Mouse (Mus musculus) neutrophil, adult 5-6 weeks (primary cell): ENCODE results near the gene Rapgef5. TPM values are rescaled to one million over a fixed set of nuclear protein-coding genes. Genes with fewer than 3 reads are reported as not detected.

Experiments
- ATAC-seq: fragments of 151-379, 151-347 bp; 2 replicates; pipeline ENCODE4 v1.8.0; 2017; ENCODE audit warnings: mild to moderate bottlenecking, moderate TSS enrichment; ENCODE audit not compliant: insufficient number of reproducible peaks, poor library complexity, low FRiP score, severe bottlenecking; ENCODE audit errors: extremely low read depth
- total RNA-seq: library from RNA; stranded (forward); fragments of 200-1000 nt; gene quantifications from 2 replicates; pipeline ENCODE4 v1.2.3, GENCODE M21; 2017

Gene Rapgef5
- 8.1 and 13.7 TPM in 2 replicates for total RNA-seq

- no peak for ATAC-seq
These were observed at the start of gene Rapgef5 for GRCm38 (mm10) chr12:117516179-117516578. Rapgef5 (plus strand) TSS chr12:117516479.

GRCm38 (mm10) chr12:117468329-117468728 is 48.0 kb upstream of the Rapgef5 start:
- ATAC-seq, result no peak

DNA sequence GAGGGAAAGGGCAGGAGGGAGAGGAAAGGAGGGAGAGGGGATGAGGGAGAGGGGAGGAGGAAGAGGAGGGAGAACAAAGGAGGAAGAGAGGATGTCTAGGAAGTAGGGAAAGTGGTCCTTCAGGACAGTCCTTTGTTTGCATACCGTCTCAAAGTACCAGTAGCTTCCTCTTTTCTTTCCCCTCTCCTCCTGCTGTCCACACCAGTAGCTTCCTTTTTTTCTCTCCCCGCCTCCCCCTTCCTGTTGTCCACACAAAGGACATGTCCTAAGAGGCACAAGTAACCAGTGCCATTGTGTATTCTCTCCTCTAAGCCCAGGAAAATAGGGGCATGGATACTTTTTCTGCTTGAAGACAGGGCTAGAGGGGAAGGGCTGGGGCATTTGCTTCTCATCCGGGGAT is 37.3 kb upstream of the Rapgef5 start:
- ATAC-seq, result peak; percentile 82

GRCm38 (mm10) chr12:117479680-117480079 is 36.6 kb upstream of the Rapgef5 start:
- ATAC-seq, result no peak

DNA sequence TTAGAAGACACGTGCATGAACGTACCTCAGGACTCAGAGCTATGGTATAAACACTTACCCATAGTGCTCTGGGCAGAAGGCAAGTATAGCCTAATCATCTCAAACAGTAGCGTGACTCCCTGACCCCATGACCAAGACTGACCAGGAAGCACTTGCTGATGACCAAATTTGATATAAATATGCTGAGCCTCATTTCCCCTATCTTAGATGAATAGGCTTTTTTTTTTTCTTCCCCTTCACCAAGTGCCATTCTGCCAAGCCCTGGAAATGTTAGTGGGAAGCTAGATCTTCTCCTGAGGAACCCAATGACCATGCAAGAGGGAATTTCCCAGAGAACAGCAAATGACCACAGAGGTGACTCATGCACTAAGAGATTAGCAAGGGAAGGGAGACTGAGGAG is 35.3 kb upstream of the Rapgef5 start:
- no peak for ATAC-seq

DNA sequence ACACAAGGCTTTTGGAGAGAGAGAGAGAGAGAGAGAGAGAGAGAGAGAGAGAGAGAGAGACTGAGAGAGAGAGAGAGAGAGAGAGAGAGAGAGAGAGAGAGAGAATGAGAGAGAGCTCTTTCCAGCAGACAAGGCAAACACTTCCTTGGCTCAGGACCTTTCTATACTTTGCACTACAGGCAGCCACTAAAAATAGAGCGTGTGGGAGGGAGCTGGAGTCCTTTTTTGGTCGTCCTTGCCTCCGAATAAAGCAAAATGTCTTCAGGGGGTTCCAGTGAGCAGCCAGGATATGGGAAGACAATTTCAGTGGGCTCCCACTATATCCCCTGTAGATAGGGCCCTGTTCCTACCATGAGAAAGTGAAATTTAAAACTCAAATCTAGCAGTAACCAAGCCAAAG is 33.6 kb upstream of the Rapgef5 start:
- ATAC-seq, result no peak

DNA sequence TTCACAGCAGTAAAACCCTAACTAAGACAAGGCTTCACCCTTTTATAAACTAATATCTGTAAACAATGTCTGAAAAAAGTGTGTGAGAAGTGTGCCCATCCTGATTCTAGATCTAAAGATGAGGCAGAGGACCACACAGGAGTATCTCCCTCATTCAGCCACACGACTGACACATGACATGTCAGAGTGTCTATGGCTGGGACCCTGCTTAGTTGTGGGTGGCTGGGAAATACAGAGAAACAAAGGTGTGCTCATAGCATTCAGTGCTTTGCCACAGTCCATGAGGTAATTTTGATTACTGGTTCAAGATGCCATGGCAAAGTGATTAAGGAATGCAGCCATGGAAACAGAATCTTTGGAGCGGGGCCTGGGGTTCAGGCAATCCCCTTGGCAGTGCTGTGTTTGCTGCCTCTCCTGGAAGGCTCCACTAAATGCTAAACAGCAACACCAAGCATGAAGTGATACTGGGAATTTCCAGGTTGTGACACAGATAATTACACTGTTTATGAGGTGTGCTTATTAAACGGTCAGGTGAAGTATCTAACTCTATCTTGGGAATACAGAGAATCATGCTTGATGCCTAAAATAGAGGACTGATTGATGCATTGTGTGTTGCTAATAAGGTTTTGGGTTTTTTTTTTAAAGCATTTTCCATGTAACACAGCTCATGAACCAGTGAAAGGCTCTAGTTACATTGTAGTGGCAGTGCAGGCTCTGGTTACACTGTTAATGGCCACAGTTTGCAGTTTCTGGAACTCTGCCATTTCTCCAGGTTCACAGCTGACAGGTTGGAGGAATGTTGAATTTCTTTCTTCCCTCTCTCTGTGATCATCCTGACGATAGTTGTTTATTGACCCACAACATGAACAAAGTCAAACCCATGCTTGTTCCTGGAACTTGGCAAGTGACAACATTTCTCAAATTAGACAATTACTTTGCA is 29.9 kb upstream of the Rapgef5 start:
- no peak for ATAC-seq

GRCm38 (mm10) chr12:117496501-117497176 is 19.6 kb upstream of the Rapgef5 start:
- ATAC-seq, result no peak

GRCm38 (mm10) chr12:117497361-117497760 is 18.9 kb upstream of the Rapgef5 start:
- no peak for ATAC-seq

- ATAC-seq, result no peak
These were observed 17.0 kb upstream of the Rapgef5 start for GRCm38 (mm10) chr12:117499242-117499641.

GRCm38 (mm10) chr12:117501180-117501579 is 15.1 kb upstream of the Rapgef5 start:
- ATAC-seq, result no peak

GRCm38 (mm10) chr12:117502834-117503233 is 13.4 kb upstream of the Rapgef5 start:
- no peak for ATAC-seq

DNA sequence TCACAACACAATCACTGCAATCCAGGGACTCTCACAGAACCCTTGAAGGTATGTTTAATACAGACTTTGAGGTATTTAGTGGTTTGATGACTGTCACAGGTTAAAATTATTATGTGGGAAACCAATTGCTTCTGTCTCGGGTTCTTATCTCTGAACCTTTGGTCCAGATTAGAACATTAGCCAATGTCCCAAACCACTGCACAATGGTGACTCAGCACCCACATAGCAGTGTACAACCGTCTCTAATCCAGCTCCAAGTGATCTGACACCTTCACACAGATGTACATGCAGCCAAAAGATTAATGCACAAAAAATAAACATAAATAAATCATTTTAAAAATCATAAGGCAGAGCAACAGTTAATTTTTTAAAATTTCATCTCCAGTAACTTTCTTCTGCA is 11.1 kb upstream of the Rapgef5 start:
- no peak for ATAC-seq

DNA sequence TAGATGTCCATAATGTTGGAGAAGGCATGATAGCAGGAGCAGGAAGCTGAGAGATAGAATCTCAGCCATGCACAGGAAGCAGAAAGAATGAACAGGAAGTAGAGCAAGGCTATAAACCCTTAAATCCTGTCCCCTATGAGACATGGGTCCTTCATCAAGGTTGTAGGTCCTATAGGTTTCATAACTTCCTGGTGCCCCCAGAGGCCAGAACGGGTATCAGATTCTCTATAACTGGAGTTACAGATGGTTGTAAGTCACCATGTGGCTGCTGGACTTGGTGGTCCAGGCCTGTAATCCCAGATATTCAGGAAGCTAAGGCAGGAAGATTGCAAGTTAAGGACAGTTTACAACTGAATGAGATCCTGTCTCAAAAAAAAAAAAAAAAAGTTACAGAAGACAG is 8.5 kb upstream of the Rapgef5 start:
- no peak for ATAC-seq

- no peak for ATAC-seq
These were observed 6.4 kb upstream of the Rapgef5 start for GRCm38 (mm10) chr12:117509919-117510318.

- ATAC-seq, result no peak
These were observed 3.8 kb upstream of the Rapgef5 start for GRCm38 (mm10) chr12:117512468-117512867.

DNA sequence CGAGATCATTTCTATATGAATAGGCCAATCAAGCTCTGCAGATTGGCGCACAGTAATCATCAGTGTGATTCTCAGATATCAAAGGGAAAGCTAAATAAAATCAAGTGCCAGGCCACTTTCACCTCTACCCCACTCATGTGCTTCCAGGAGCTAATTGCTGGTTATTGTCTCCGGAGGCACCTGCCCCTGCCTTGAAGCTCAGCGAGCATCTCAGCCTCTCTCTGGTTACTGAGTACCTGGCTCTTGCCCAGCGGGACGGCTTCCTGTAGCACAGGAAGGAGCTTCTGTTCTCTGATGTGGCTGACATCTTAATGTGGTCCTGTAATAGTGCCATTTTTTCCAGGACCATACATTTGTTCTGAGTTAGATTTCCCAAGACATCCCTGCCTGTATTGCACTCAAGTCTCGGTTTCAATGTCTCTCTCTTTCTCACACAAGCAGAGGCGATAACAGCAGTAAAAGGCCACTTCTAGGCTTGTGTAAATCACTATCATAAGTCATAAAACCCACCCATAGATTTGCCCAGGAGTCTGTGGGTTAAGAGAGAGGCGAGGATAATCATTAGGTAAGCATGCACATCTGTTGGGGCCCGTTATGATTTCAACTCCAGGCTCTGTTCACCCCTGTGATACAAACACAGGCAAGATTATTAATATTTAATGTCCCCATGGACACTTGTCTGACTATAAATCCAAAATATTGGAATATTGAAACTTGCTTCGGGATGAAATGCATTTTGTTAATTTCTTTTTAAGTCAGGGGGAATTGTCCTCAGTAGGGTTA is 2.9 kb upstream of the Rapgef5 start:
- no peak for ATAC-seq

- ATAC-seq, result 0 out of 2 replicates have a peak, but pooled peaks have one; percentile 35
These were observed 1.1 kb downstream of the Rapgef5 start for GRCm38 (mm10) chr12:117517275-117517936.
